Mouse (Mus musculus) thymus, adult 2 months (tissue): ENCODE data around the gene Prrt4.

Experiments used
- CTCF ChIP-seq: fragments of 200-500 bp; IDR thresholded peaks from 2 replicates; pipeline ENCODE4 v1.5.1; 2012; ENCODE audit warnings: mild to moderate bottlenecking, control low read depth, low read length, moderate library complexity, borderline replicate concordance; ENCODE audit not compliant: control insufficient read depth, poor library complexity, insufficient read depth; ENCODE audit errors: extremely low read depth
- POLR2A ChIP-seq: fragments of 200-500 bp; IDR thresholded peaks from 2 replicates; pipeline ENCODE4 v1.6.1; 2012; ENCODE audit warnings: mild to moderate bottlenecking, low read length, control low read depth, moderate library complexity; ENCODE audit not compliant: control insufficient read depth, poor library complexity, insufficient read depth; ENCODE audit errors: extremely low read depth

DNA sequence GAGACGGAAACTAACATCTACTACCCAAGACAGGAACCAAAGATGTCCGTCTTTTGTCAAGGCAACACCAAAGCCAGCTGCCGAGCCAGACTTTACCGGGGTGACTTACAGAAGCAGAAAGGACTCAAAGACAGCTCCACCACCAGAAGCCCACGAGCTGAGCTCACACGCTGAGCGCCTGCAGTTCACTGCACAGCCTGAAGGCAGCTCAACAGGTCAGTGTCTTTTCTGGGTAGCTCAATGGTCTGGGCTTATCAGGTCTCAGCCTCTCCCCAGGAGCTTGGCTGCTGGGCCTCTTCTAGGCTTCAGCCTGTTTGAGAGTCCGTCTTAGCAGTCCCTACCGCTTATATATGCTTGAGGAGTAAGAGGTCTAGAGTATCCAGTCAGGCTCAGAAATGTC is 46.3 kb downstream of the Prrt4 start:
- TF ChIP-seq POLR2A = no peak
- no peak for TF ChIP-seq CTCF
